Mouse (Mus musculus): Measurements from ENCODE around the gene Rnf11.
A peak's percentile ranks its signal among the peaks of the same experiment; 100 is the strongest.
"Not testable (repeated sequence)": the region's sequence is repeated elsewhere in the genome, so short reads cannot be mapped to it uniquely, and the experiment has no call there.

Gene Rnf11

DNA sequence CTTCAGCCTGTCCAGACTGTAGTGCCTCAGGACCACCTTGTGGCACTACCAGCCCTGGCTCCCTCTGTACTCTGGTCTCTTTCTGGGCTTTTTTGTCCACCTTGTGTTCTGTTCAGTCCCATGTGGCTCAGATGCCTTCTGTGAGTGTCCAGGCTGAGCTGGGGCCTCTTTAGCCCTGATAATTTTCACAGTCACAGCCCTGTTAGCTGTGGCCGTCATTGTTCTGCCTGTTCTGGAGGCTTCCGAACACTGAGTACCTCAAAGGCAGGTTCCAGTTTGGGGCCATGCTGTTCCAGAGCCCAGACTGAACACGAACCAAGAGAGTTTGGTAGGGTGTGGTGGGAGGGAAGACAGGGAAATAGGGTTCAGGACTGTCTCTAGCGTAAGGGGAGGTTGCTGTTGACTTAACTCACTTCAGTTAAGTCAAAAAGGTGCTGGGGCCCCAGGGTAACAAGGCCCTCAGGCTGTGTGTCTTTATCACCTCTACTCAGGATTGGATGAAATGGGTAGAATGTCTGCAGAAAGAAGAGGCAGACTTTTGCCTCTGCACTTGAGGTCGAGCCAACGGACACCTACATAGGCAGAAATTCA lies 73.1 kb downstream of the Rnf11 start:
- DNase-seq (ENCODE audit: low spot score) = no peak

DNA sequence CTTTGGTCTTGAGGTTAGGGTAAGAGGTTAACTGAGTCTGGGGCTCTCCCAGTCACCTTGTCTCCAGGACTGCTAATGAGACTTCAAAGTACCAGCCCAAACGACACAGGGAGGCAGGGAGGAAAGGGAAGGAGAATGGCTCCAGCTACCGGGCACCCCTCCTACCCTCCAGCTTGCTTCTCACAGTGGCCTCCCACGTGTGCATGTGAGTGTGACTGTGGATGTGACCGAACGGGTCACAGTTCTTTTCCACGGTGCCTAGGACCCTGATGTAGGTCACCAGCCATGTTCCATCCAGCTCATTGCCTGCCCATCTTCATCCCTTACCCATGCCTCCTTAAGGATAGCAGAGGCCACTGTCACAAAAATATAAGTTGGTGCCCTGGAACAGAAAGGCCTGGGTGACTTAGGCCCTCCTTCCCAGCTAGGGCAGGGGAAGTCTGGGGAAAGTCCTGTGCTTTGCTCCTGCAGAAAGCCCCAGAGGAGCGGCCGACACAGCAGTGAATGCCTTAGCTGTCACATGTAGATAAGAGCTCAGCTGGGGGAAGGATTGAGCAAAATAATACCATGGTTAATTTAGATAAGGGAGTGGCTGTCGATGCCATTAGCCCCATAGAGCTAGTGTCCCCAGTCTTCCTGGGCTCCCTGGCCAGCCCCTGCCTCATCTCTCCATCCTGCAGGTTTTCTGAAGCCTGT lies 73.7 kb downstream of the Rnf11 start:
- DNase-seq (ENCODE audit: low spot score) = peak; percentile 54

DNA sequence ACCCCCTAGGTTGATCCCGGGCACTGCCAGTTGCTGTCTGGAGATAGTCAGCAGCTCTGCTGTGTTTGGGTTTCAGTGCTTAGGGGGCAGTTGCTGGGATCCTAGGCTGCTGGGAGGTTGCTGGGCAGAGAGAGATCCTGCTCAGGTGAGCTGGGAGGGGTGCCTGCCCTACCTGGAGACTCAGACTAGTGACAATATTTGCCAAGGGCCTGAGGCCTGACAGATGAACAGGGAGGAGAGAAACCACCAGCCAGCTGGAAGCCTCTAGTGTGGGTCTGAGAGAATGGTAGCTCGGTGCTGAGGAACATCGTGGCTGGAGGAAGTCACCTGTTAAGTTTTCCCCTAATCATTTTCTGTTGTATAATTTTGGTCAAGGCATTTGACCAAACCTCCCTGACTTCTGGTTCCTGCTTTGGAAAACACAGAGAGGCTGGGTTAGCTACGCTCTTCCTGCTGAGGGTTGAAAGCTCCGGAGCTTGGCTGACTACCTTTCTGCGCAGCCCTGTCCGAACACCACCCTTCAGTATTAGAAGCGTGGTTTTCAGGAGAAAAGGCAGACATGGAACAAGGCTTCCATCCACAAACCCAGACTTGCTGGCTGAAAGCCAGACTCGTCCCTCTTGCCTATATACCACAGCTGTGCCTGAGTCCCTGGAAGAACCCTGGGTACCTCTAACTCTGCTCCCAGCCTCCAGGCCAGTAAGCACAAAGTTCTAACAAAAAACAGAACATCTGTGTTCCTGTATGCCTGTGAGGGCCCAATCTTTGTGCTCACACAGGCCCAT lies 76.6 kb downstream of the Rnf11 start:
- no peak for DNase-seq (ENCODE audit: low spot score)

DNA sequence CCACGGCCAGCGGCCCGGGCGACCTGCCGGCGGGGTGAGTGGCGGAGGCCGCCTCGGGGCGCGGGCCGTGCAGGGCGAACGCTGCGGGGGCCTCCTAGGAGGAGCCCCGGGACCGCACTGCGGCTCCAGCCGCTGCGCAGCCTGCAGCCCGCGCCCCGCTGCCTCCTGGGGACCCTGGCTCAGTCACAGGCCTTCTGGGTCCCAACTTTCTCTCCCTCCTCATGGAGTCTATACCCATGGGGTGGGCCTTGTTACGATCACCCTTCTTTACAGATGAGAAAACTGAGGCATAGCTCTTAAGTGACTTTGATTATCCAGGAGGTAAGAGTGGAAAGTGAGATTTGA lies 77.4 kb downstream of the Rnf11 start:
- DNase-seq (ENCODE audit: low spot score) = no peak

DNA sequence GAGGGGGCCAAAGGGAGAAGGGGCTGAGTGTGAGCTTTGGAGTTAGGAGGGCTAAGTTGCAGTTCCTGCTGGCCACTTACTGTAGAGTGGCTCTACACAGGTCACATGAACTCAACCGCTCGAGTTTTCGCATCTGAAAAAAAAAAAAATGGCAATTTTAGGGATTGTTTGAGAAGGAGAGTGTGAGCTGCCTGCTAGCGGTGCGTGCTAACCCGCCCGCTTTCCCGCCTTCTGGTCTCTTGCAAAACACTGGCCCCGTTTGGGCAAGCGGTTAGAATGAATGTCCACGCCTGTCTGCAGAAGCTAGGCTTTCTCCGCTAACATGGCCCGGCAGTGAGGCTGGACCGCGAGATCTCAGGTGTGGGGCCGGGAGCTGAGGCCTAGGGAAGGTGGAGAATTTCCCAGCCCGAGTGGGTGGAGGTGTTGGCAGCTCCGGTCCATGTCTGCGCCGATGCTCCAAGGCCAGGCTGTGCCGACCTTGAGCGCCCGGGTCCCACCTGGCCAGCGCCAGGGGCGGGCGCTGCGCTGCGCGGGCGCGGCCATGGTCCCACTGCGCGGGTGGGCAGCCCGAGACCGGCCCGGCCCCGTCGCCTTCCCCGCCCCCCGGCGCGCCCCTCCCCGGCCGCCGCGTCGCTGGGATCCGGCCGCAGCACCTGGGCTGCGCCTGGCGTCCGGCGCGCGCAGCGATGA lies 77.9 kb downstream of the Rnf11 start, which contains the start of gene Ttc39a:
TSS of gene Ttc39a (plus strand) at position 138 of the 690 bp plus-strand sequence.
- peak; percentile 37 for DNase-seq (ENCODE audit: low spot score)

DNA sequence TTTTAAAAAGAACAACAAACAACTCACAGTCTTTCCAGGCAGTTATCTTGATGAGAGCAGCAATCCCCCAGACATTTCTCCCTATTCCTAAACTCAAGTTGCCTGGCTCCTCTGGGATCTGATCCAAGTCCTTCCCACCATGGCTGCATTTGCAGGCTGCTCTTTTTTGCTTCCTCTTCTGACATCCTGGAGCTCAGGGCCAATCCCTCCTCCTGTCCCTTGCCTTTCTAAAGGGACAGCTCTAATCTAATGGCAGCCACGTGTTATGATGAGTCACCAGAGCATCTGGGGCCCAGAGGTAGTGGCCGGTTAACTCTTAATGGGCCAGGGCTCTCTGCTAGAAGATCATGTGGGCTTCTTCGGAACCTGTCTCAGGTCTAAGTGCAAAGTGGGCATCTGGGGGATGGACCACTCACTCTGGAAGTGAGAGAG lies 78.5 kb downstream of the Rnf11 start:
- peak; percentile 56 for DNase-seq (ENCODE audit: low spot score)

DNA sequence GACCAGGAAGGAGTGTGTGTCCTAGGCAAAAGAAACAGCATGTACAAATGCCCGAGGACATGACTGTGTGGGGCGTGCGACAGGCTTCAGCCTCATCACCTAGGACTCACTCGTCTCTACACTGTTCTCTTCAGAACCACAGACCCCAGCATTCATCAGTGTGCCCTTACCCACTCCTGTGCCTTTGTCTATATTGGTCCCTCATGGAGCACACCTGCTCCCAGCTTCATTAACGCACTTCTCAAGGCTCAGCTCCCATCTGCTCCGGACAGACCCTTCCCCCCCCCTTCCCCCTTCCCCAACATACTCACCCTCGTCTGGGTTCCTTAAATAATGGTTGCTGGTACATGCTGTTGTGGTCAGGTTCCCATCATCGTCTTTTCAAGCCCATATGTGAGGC lies 79.1 kb downstream of the Rnf11 start:
- no peak for DNase-seq (ENCODE audit: low spot score)

DNA sequence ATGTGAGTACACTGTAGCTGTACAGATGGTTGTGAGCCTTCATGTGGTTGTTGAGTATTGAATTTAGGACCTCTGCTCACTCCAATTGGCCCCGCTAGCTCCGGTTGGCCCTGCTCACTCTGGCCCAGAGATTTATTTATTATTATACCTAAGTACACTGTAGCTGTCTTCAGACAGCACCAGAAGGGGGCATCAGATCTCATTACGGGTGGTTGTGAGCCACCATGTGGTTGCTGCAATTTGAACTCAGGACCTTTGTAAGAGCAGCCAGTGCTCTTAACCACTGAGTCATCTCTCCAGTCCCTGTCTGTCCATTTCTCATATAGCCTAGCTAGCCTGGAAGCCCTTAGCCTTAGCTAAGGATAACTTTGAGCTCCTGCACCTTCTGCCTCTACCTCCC lies 79.6 kb downstream of the Rnf11 start:
- DNase-seq (ENCODE audit: low spot score) = not testable (repeated sequence)

DNA sequence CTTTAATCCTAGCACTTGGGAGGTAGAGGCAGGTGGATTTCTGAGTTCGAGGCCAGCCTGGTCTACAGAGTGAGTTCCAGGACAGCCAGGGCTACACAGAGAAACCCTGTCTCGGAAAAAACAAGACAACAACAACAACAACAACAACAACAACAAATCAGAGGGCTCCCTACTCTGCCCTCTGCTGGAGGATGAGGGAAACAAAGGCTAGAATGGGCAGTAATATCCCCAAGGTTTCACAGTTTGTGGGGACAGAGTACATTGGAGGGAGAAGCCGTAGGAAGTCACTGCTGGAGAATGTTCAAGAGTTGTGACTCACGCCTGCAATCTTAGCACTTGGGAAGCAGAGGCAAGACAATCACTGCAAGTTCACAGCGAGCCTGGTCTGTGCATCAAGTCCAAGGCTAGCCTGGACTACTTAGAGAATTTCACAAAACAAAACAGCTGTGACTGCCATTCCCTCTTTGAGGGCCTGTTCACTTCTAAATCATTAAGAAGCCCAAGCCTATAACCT lies 83.3 kb downstream of the Rnf11 start:
- DNase-seq (ENCODE audit: low spot score) = no peak

Data from spleen, adult 12 weeks (tissue).